Mouse (Mus musculus): ENCODE measurements around the gene Olfr1385. TPM values are rescaled to one million over a fixed set of nuclear protein-coding genes. Genes with fewer than 3 reads are reported as not detected.
"Not testable (repeated sequence)": the region's sequence is repeated elsewhere in the genome, so short reads cannot be mapped to it uniquely, and the experiment has no call there.

Gene Olfr1385
- total RNA-seq (2021), result not detected
- long read RNA-seq, experiment 1, result 0 reads
- long read RNA-seq, experiment 2, result 0 reads

GRCm38 (mm10) chr11:49488770-49489169 lies at the start of gene Olfr1385:
TSS of gene Olfr1385 (plus strand) at chr11:49489070.
- DNase-seq, result not testable (repeated sequence)

GRCm38 (mm10) chr11:49455043-49455442 lies 33.8 kb upstream of the Olfr1385 start, which contains the start of gene Olfr1387:
TSS of gene Olfr1387 (plus strand) at chr11:49455343.
- no peak for DNase-seq

GRCm38 (mm10) chr11:49464746-49465145 lies 24.1 kb upstream of the Olfr1385 start, which contains the start of gene Olfr1386:
TSS of gene Olfr1386 (plus strand) at chr11:49465046.
- not testable (repeated sequence) for DNase-seq

GRCm38 (mm10) chr11:49485973-49486372 lies 2.9 kb upstream of the Olfr1385 start:
- DNase-seq, result no peak

- DNase-seq, result no peak
Observed at GRCm38 (mm10) chr11:49518086-49518485, 29.2 kb downstream of the Olfr1385 start.

GRCm38 (mm10) chr11:49519348-49519747 lies 30.5 kb downstream of the Olfr1385 start, which contains the start of gene Olfr1383:
TSS of gene Olfr1383 (plus strand) at chr11:49519648.
- no peak for DNase-seq

- DNase-seq, result no peak
Observed at GRCm38 (mm10) chr11:49527947-49528346, 39.1 kb downstream of the Olfr1385 start, which contains the start of gene Olfr1382. TSS of gene Olfr1382 (plus strand) at chr11:49528247.

GRCm38 (mm10) chr11:49532761-49533160 lies 43.9 kb downstream of the Olfr1385 start:
- DNase-seq, result no peak

GRCm38 (mm10) chr11:49536631-49537030 lies 47.8 kb downstream of the Olfr1385 start:
- DNase-seq, result peak in 1 of 2 experiments; percentile 20

GRCm38 (mm10) chr11:49543149-49543548 lies 54.3 kb downstream of the Olfr1385 start, which contains the start of gene Olfr1381:
TSS of gene Olfr1381 (plus strand) at chr11:49543449.
- not testable (repeated sequence) for DNase-seq

Other genes with a start within 250 kb of the Olfr1385 start
- gene Mgat1, start 244.9 kb upstream of the Olfr1385 start, total RNA-seq (2021), result 100 to 1,000 TPM; 113 to 135 TPM
- not detected for gene Olfr1393, start 210.8 kb upstream of the Olfr1385 start, total RNA-seq (2021)
- gene Olfr1392, start 203.8 kb upstream of the Olfr1385 start, total RNA-seq (2021), result not detected
- not detected for gene Olfr10, start 184.3 kb upstream of the Olfr1385 start, total RNA-seq (2021)
- not detected for gene Olfr1391, start 166.3 kb upstream of the Olfr1385 start, total RNA-seq (2021)
- not detected for gene Olfr1390, start 153.9 kb upstream of the Olfr1385 start, total RNA-seq (2021)
- gene Olfr1389, start 66.0 kb upstream of the Olfr1385 start, total RNA-seq (2021), result not detected
- under 1 TPM in 1 of 2 experiments, not detected in 1; 0.13 TPM for gene Olfr1388, start 52.4 kb upstream of the Olfr1385 start, total RNA-seq (2021)
- gene Olfr1387, start 33.7 kb upstream of the Olfr1385 start, total RNA-seq (2021), result not detected
- not detected for gene Olfr1386, start 24.0 kb upstream of the Olfr1385 start, total RNA-seq (2021)
- under 1 TPM in 1 of 2 experiments, not detected in 1; 0.60 TPM for gene Olfr1384, start 17.7 kb downstream of the Olfr1385 start, total RNA-seq (2021)
- under 1 TPM in 1 of 2 experiments, not detected in 1; 0.76 TPM for gene Olfr1383, start 30.6 kb downstream of the Olfr1385 start, total RNA-seq (2021)
- gene Olfr1382, start 39.2 kb downstream of the Olfr1385 start, total RNA-seq (2021), result not detected
- not detected for gene Olfr1381, start 54.4 kb downstream of the Olfr1385 start, total RNA-seq (2021)
- not detected for gene Olfr1380, start 67.8 kb downstream of the Olfr1385 start, total RNA-seq (2021)
- gene Flt4, start 120.2 kb downstream of the Olfr1385 start, total RNA-seq (2021), result 10 to 100 TPM; 15.6 to 19.2 TPM
- gene Scgb3a1, start 174.5 kb downstream of the Olfr1385 start, total RNA-seq (2021), result not detected
- gene Cnot6, start 223.7 kb downstream of the Olfr1385 start, total RNA-seq (2021), result 10 to 100 TPM; 49.4 to 51.0 TPM